Mouse (Mus musculus) monocyte, adult 59 days (primary cell): ENCODE data around the gene Urad. TPM values are rescaled to one million over a fixed set of nuclear protein-coding genes. Genes with fewer than 3 reads are reported as not detected.

ENCODE experiments used
- total RNA-seq, 2 experiments: library from RNA; stranded (reverse); gene quantifications; one replicate each; pipeline ENCODE4 v1.2.4; 2023

Urad gene
- total RNA-seq = not detected

GRCm38 (mm10) chr5:147322183-147322582 is at the start of gene Urad:
Urad (minus strand) TSS chr5:147322440.

GRCm38 (mm10) chr5:147306638-147307397 is 15.4 kb downstream of the Urad start, which contains the start of gene Cdx2:
Cdx2 (minus strand) TSS chr5:147307270.

GRCm38 (mm10) chr5:147269926-147270672 is 52.1 kb downstream of the Urad start, which contains the start of gene Pdx1:
Pdx1 (plus strand) TSS chr5:147269959.

Other genes with a start within 250 kb of the Urad start
- 1 to 10 TPM; 4.8 to 6.6 TPM for gene Lnx2, start 245.9 kb downstream of the Urad start, total RNA-seq
- gene Polr1d, start 245.4 kb downstream of the Urad start, total RNA-seq = 100 to 1,000 TPM in 1 of 2 experiments, 10 to 100 TPM in 1; 88.3 to 102 TPM
- gene Gsx1, start 133.7 kb downstream of the Urad start, total RNA-seq = not detected
- not detected for gene Pdx1, start 52.5 kb downstream of the Urad start, total RNA-seq
- not detected for gene Cdx2, start 15.2 kb downstream of the Urad start, total RNA-seq
- gene Flt3, start 78.0 kb upstream of the Urad start, total RNA-seq = 10 to 100 TPM; 40.8 to 48.5 TPM
- 100 to 1,000 TPM; 273 to 280 TPM for gene Pan3, start 107.7 kb upstream of the Urad start, total RNA-seq